Mouse (Mus musculus) kidney, postnatal 0 days (tissue): ENCODE measurements around the gene Clptm1. TPM values are rescaled to one million over a fixed set of nuclear protein-coding genes. Genes with fewer than 3 reads are reported as not detected.
A peak's percentile ranks its signal among the peaks of the same experiment; 100 is the strongest.
"Not testable (repeated sequence)": the region's sequence is repeated elsewhere in the genome, so short reads cannot be mapped to it uniquely, and the experiment has no call there.

Experiments
- ATAC-seq: fragments of 200-750 bp; cut with Nextera tagmentation; replicated peaks from 2 replicates; pipeline ENCODE4 v1.8.0; 2017; ENCODE audit warnings: low read depth, moderate number of reproducible peaks, moderate TSS enrichment, moderate library complexity; ENCODE audit not compliant: low FRiP score
- DNase-seq: peaks from one replicate; pipeline ENCODE4 v3.0.0-alpha.2; 2016; ENCODE audit warnings: low spot score
- H3K27ac ChIP-seq: fragments of 300-500 bp; sonication (generic); 2 replicates; pipeline ENCODE4 v1.5.1; 2014; ENCODE audit warnings: mild to moderate bottlenecking
- H3K27me3 ChIP-seq: fragments of 300-500 bp; sonication (generic); 2 replicates; pipeline ENCODE4 v1.6.1; 2014; ENCODE audit warnings: low read length, mixed read lengths; ENCODE audit not compliant: insufficient read depth
- H3K36me3 ChIP-seq: fragments of 300-500 bp; sonication (generic); 2 replicates; pipeline ENCODE4 v1.6.1; 2014; ENCODE audit warnings: low read length, mixed read lengths; ENCODE audit not compliant: insufficient read depth
- H3K4me1 ChIP-seq: fragments of 300-500 bp; sonication (generic); replicated peaks from 2 replicates; pipeline ENCODE4 v1.6.1; 2014; ENCODE audit warnings: antibody characterized with exemption, low read length, mixed read lengths; ENCODE audit not compliant: insufficient read depth
- H3K4me2 ChIP-seq: fragments of 300-500 bp; sonication (generic); 2 replicates; pipeline ENCODE4 v1.6.1; 2014; ENCODE audit warnings: mild to moderate bottlenecking, low read length, moderate library complexity, mixed read lengths
- H3K4me3 ChIP-seq: fragments of 300-500 bp; sonication (generic); replicated peaks from 2 replicates; pipeline ENCODE4 v1.5.1; 2014; ENCODE audit warnings: low read depth, low read length
- H3K9ac ChIP-seq: fragments of 300-500 bp; sonication (generic); 2 replicates; pipeline ENCODE4 v1.6.1; 2014; ENCODE audit warnings: low read depth, low read length
- H3K9me3 ChIP-seq: fragments of 300-500 bp; sonication (generic); replicated peaks from 2 replicates; pipeline ENCODE4 v1.6.1; 2016; ENCODE audit warnings: low read length, inconsistent platforms, mixed read lengths
- CTCF ChIP-seq: IDR thresholded peaks from 2 replicates; pipeline ENCODE4 v1.5.1; 2016; ENCODE audit warnings: antibody characterized with exemption, low read depth, mild to moderate bottlenecking, moderate library complexity
- WGBS: fragments of 180-500 bp; shearing (Covaris S2); extraction: QIAGEN DNeasy Blood & Tissue Kit; methylation state at CpG from one replicate; pipeline ENCODE4 v1.1.7; 2014; 5-methylcytosine and 5-hydroxymethylcytosine counted together
- polyA plus RNA-seq: library from polyadenylated mRNA; unstranded; fragments of >200 nt; fragmentation: Nextera tagmentation; extraction: Ambion mirVana; gene quantifications from 2 replicates; pipeline ENCODE4 v1.2.1, GENCODE M21; 2015

Clptm1 gene
- polyA plus RNA-seq, 1 experiment from 2014 or later: 96.9 TPM

DNA sequence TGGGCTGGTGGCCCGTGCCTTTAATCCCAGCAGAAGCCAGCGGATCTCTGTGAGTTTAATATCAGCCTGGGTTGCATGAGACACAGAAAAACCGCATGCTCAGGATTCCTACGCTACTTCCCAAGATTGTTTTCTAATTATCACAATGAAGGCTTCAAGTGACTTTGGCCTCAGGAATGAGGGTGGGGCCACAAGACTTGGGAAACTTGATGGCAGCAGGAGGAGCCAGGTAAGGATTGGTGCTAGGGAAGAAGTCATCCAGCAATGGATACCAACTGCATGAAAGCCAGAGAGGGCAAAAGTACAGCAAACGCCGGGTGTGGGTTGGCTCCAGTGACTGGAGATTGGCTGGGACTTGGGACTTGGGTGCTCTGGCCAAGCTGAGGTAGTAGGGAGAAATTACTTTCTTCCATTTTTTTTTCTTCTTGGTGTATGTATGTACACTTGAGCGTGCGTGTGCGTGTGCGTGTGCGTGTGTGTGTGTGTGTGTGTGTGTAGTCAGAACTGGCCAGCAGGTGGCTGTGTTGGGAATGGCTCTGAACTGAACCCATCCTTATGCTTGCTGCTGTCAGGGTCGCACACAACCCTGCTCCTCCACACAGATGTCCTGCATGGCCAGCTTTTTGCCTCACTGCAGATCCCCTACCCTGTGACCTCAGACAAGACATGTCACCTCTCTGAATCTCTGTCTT, 55.0 kb downstream of the Clptm1 start:
- 86% methylated on average over 12 of the region's 12 CpGs for WGBS
- no peaks in the 10 kb centered on the region for H3K9me3 ChIP-seq

DNA sequence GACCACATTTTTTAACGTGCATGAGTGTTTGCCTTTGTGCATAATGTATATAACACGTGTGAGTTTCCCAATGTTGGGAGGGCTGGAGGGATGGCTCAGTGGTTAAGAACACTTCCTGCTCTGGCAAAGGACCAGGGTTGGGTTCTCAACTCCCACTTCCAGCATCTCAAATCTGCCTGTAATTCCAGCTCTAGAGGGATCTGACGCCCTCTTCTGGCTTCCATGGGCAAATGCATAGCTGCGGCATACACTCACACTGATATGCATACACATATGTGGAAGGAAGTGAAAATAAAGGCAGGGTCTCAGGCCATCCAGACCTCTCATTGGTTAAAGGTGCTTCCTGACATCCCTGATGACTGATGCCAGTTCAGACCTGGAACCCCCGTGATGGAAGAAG, 57.5 kb downstream of the Clptm1 start:
- Histone ChIP-seq H3K9ac (no peak overlapping the region), H3K4me2 (no peak overlapping the region), H3K4me3 (no peak overlapping the region), H3K9me3 (no peaks in the 10 kb centered on the region), H3K4me1 (no peaks in the 10 kb centered on the region; the same call in 1 of the 2 replicates), H3K27ac (no peak overlapping the region), H3K27me3 (no peaks in the 10 kb centered on the region), H3K36me3 (0 out of 2 replicates have a peak, but pooled peaks cover 9% of the 10 kb centered on the region)
- 0 out of 2 replicates have a peak, but pooled peaks have one; percentile 15 for TF ChIP-seq CTCF
- ATAC-seq (no peak), DNase-seq (no peak)
- WGBS: 76% methylated on average over 5 of the region's 5 CpGs

More for the DNA sequence above, 55.0 kb downstream of the Clptm1 start:
- H3K27ac ChIP-seq: no peak overlapping the region
- H3K36me3 ChIP-seq: 0 out of 2 replicates have a peak, but pooled peaks cover 3% of the 10 kb centered on the region
- no peak overlapping the region for H3K4me3 ChIP-seq
- H3K9ac ChIP-seq: no peak overlapping the region
- no peak for TF ChIP-seq CTCF
- ATAC-seq (no peak), DNase-seq (no peak)
- H3K4me2 ChIP-seq: no peak overlapping the region
- H3K4me1 ChIP-seq: no peaks in the 10 kb centered on the region
- H3K27me3 ChIP-seq: no peaks in the 10 kb centered on the region

DNA sequence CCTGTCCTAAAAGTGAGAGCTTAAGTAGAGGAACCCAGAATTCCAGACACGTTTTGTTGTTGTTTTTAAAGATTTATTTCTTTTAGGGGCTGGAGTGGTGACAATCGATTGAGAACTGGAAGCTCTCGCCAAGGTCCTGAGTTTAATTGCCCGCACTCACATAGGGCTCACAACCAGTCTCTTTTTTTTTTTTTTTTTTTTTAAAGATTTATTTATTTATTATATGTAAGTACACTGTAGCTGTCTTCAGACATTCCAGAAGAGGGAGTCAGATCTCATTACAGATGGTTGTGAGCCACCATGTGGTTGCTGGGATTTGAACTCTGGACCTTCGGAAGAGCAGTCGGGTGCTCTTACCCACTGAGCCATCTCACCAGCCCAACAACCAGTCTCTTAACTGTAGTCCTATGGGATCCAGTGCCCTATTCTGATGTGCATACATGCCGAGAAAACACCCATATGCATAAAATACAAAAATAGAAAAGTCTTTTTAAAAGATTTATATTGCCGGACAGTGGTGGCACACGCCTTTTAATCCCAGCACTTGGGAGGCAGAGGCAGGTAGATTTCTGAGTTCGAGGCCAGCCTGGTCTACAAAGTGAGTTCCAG, 60.1 kb downstream of the Clptm1 start:
- DNase-seq, H3K27me3 ChIP-seq, ATAC-seq, H3K27ac ChIP-seq, H3K9ac ChIP-seq, H3K4me1 ChIP-seq, H3K36me3 ChIP-seq, H3K9me3 ChIP-seq: not testable (repeated sequence)
- peak overlapping the region; percentile 90; the same call in 1 of the 2 replicates for H3K4me2 ChIP-seq
- peak overlapping the region; percentile 97 for H3K4me3 ChIP-seq
- 55% methylated on average over 10 of the region's 10 CpGs for WGBS

DNA sequence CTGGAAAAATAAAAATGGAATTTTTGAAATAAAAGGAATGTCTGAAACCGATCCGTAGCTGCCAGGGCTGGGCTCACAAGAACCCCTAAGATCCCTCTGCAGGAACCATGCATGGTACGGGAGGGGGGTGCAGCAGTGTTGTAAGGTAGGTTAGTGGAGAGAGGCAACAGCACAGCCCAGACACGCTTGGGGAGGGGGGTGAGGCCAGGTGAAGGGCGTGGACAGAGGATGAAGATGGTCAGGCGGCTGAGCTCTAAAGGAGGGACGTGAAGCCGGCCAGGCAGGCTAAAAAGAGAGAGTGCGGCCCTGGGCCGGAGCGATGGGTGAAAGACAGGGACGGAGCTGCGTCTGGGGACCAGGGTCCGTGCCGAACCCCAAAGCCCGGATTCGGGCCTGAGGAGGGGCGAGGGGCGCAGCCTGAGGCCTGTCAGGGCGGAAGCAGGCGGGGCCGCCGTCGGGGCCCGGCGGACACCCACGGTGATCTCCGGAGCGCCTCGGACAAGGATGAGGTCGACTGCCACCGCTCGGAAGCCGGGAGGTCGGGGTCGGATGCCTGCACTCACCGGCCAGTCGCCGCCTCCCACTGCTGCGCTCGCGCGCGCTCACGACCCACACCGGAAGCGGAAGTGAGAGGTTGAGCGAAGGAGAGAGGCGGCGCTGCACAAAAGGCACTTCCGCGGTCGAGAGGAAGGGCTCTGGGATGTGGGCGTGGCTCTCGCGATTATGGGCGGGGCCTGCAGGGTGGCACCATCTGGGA, 60.8 kb downstream of the Clptm1 start, which contains the start of gene Clasrp:
Gene Clasrp (minus strand): TSS at position 638 of the 757 bp plus-strand sequence.
- Histone ChIP-seq H3K36me3 (peaks cover 9% of the 10 kb centered on the region), H3K27me3 (no peaks in the 10 kb centered on the region), H3K4me3 (peak within 1 kb of the TSS; percentile 97), H3K27ac (peak within 1 kb of the TSS; percentile 82), H3K4me1 (no peaks in the 10 kb centered on the region; the same call in 1 of the 2 replicates), H3K9ac (peak within 1 kb of the TSS; percentile 96), H3K9me3 (no peaks in the 10 kb centered on the region), H3K4me2 (peak within 1 kb of the TSS; percentile 90)
- peak; percentile 36; the same call in 1 of the 2 replicates for TF ChIP-seq CTCF
- ATAC-seq (peak; percentile 92), DNase-seq (peak; percentile 98)
- under 1% methylated on average over 57 of the region's 57 CpGs for WGBS

DNA sequence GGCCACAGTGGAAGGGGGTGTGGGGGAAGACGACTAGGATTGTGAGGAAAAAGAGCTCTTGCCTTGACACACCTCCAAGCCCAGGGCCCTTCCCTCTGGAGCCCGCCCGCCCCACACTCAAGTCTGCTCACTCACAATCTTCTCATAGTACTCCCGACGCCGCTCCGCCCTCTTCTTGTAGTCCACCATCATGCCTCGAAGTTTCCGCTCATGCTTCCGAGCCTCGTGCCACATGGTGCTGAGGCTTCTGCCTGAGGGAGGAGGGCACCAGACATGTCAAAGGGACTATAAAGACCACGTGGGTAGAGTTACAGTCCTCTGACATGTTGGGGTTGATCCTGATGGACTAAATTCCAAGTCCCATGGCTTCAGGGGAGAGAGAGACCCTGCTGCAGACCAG, 61.8 kb downstream of the Clptm1 start:
- TF ChIP-seq CTCF: no peak
- DNase-seq: no peak
- Histone ChIP-seq H3K36me3 (peaks cover 12% of the 10 kb centered on the region), H3K27ac (no peak overlapping the region), H3K9ac (0 out of 2 replicates have a peak overlapping the region, but pooled peaks have one; percentile 96), H3K4me1 (no peaks in the 10 kb centered on the region; the same call in 1 of the 2 replicates), H3K4me2 (peak overlapping the region; percentile 90), H3K4me3 (peak overlapping the region; percentile 97; the same call in 1 of the 2 replicates), H3K27me3 (no peaks in the 10 kb centered on the region), H3K9me3 (no peaks in the 10 kb centered on the region)
- no peak for ATAC-seq
- WGBS: 70% methylated on average over 12 of the region's 12 CpGs

DNA sequence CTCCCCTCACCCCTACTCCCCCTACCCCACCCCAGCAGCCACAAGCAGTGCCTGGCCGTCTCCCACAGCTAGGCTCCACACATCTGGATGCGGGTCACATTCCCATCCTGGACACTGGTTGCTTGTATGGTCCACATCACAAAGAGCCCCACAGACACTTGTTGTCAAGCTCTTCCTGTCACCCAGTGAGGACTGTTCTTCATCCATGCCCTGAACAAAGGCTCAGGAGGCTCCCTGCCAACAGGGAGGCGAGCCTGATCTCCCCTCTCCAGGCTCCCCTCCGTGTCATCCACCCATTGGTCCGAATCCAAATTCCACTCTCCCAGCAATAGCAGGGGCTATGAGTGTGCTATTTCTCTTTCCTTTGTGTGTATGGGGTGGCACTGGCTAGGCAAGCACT, 64.3 kb downstream of the Clptm1 start:
- no peaks in the 10 kb centered on the region for H3K27me3 ChIP-seq
- no peaks in the 10 kb centered on the region for H3K9me3 ChIP-seq
- no peak overlapping the region for H3K4me3 ChIP-seq
- no peak overlapping the region for H3K9ac ChIP-seq
- no peak overlapping the region for H3K4me2 ChIP-seq
- no peaks in the 10 kb centered on the region; the same call in 1 of the 2 replicates for H3K4me1 ChIP-seq
- H3K27ac ChIP-seq: no peak overlapping the region
- ATAC-seq: no peak
- TF ChIP-seq CTCF: no peak
- H3K36me3 ChIP-seq: peaks cover 17% of the 10 kb centered on the region
- WGBS: 64% methylated on average over 5 of the region's 5 CpGs
- no peak for DNase-seq
